Mouse (Mus musculus) olfactory bulb, adult 2 months (tissue): ENCODE results near the gene Bco1. TPM values are rescaled to one million over a fixed set of nuclear protein-coding genes. Genes with fewer than 3 reads are reported as not detected.
A peak's percentile ranks its signal among the peaks of the same experiment; 100 is the strongest.

Experiments used
- H3K27ac ChIP-seq: fragments of 200-500 bp; 2 replicates; pipeline ENCODE4 v1.5.1; 2012; ENCODE audit warnings: low read depth, low read length; ENCODE audit not compliant: insufficient read depth
- H3K4me1 ChIP-seq: fragments of 200-500 bp; 2 replicates; pipeline ENCODE4 v1.6.1; 2012; ENCODE audit warnings: low read length; ENCODE audit not compliant: control insufficient read depth, insufficient read depth
- H3K4me3 ChIP-seq: fragments of 200-500 bp; 2 replicates; pipeline ENCODE4 v1.5.1; 2012; ENCODE audit warnings: mild to moderate bottlenecking, low read depth, low read length, moderate library complexity; ENCODE audit not compliant: insufficient read depth
- CTCF ChIP-seq: fragments of 200-500 bp; IDR thresholded peaks from 2 replicates; pipeline ENCODE4 v1.5.1; 2012; ENCODE audit warnings: low read depth, mild to moderate bottlenecking, low read length, moderate library complexity; ENCODE audit not compliant: insufficient read depth
- POLR2A ChIP-seq: fragments of 200-500 bp; IDR thresholded peaks from 2 replicates; pipeline ENCODE4 v1.6.1; 2012; ENCODE audit warnings: mild to moderate bottlenecking, low read depth, low read length, moderate library complexity; ENCODE audit not compliant: insufficient read depth
- WGBS: fragments of 180-500 bp; shearing (Covaris S2); methylation state at CpG from one replicate; pipeline ENCODE4 v1.1.7; 2018; 5-methylcytosine and 5-hydroxymethylcytosine counted together
- polyA plus RNA-seq: library from polyadenylated mRNA; stranded (reverse); fragments of >200 nt; gene quantifications from 2 replicates; pipeline ENCODE4 v1.2.4, GENCODE M21; 2012; ENCODE audit warnings: low replicate concordance; ENCODE audit not compliant: missing spikeins, insufficient read depth, insufficient read length

Gene Bco1
- polyA plus RNA-seq, 1 experiment = not detected

GRCm38 (mm10) chr8:117158135-117158761, 62.6 kb downstream of the Bco1 start, which contains the start of gene Gan:
Gene Gan, plus strand, starts transcription at chr8:117158135.
- TF ChIP-seq CTCF (no peak), POLR2A (no peak)
- Histone ChIP-seq H3K27ac (no peak within 1 kb of the TSS), H3K4me1 (peaks cover 12% of the 10 kb centered on the region), H3K4me3 (peak within 1 kb of the TSS; percentile 57)
- under 1% methylated on average over 65 of the region's 65 CpGs for WGBS

GRCm38 (mm10) chr8:117159031-117159430, 63.4 kb downstream of the Bco1 start:
- H3K27ac ChIP-seq = no peak overlapping the region
- no peak overlapping the region for H3K4me3 ChIP-seq
- WGBS = 55% methylated on average over 5 of the region's 5 CpGs
- H3K4me1 ChIP-seq = peaks cover 13% of the 10 kb centered on the region
- TF ChIP-seq CTCF (no peak), POLR2A (no peak)

- no peak for TF ChIP-seq POLR2A
- TF ChIP-seq CTCF = no peak
Observed at GRCm38 (mm10) chr8:117164912-117165311, 69.3 kb downstream of the Bco1 start.

GRCm38 (mm10) chr8:117165542-117165941, 69.9 kb downstream of the Bco1 start:
- H3K4me1 ChIP-seq = peaks cover 12% of the 10 kb centered on the region
- H3K27ac ChIP-seq = no peak overlapping the region
- 98% methylated on average over 4 of the region's 4 CpGs for WGBS
- TF ChIP-seq POLR2A (no peak), CTCF (no peak)
- H3K4me3 ChIP-seq = no peak overlapping the region

More at GRCm38 (mm10) chr8:117164912-117165311, 69.3 kb downstream of the Bco1 start:
- WGBS = 90% methylated on average over 4 of the region's 4 CpGs
- H3K4me1 ChIP-seq = peaks cover 12% of the 10 kb centered on the region
- H3K27ac ChIP-seq = no peak overlapping the region
- no peak overlapping the region for H3K4me3 ChIP-seq

- WGBS = 88% methylated on average over 2 of the region's 2 CpGs
- Histone ChIP-seq H3K4me3 (no peak overlapping the region), H3K27ac (no peak overlapping the region), H3K4me1 (peaks cover 8% of the 10 kb centered on the region; the same call in 1 of the 2 replicates)
- TF ChIP-seq POLR2A (no peak), CTCF (no peak)
Observed at GRCm38 (mm10) chr8:117166515-117166914, 70.9 kb downstream of the Bco1 start.

GRCm38 (mm10) chr8:117167243-117167883, 71.7 kb downstream of the Bco1 start:
- 88% methylated on average over 8 of the region's 8 CpGs for WGBS
- TF ChIP-seq CTCF (no peak), POLR2A (no peak)
- H3K4me3 ChIP-seq = no peak overlapping the region

GRCm38 (mm10) chr8:117168378-117168777, 72.7 kb downstream of the Bco1 start:
- no peak overlapping the region for H3K27ac ChIP-seq
- H3K4me3 ChIP-seq = no peak overlapping the region
- 93% methylated on average over 9 of the region's 9 CpGs for WGBS
- peaks cover 10% of the 10 kb centered on the region; the same call in 1 of the 2 replicates for H3K4me1 ChIP-seq
- no peak for TF ChIP-seq POLR2A
- TF ChIP-seq CTCF = no peak

More at GRCm38 (mm10) chr8:117167243-117167883, 71.7 kb downstream of the Bco1 start:
- peaks cover 7% of the 10 kb centered on the region; the same call in 1 of the 2 replicates for H3K4me1 ChIP-seq
- H3K27ac ChIP-seq = no peak overlapping the region

GRCm38 (mm10) chr8:117171826-117172225, 76.2 kb downstream of the Bco1 start:
- Histone ChIP-seq H3K4me1 (peaks cover 7% of the 10 kb centered on the region; the same call in 1 of the 2 replicates), H3K27ac (no peak overlapping the region), H3K4me3 (no peak overlapping the region)
- TF ChIP-seq POLR2A (no peak), CTCF (no peak)
- WGBS = 92% methylated on average over 3 of the region's 3 CpGs

- TF ChIP-seq POLR2A = no peak
- no peak for TF ChIP-seq CTCF
- 28% methylated on average over 7 of the region's 7 CpGs for WGBS
- Histone ChIP-seq H3K27ac (no peak overlapping the region), H3K4me1 (peaks cover 5% of the 10 kb centered on the region; the same call in 1 of the 2 replicates), H3K4me3 (no peak overlapping the region)
Observed at GRCm38 (mm10) chr8:117172904-117173303, 77.2 kb downstream of the Bco1 start.
